Mouse (Mus musculus): ENCODE results near the gene Tiam1.

GRCm38 (mm10) chr16:90132816-90133215 is 10.8 kb downstream of the Tiam1 start:
- TF ChIP-seq GATA1 (IDR thresholded peaks at IDR 0.05; ENCODE audit: borderline replicate concordance, low read length), result no peak
- TF ChIP-seq FLI1 (IDR thresholded peaks at IDR 0.05; ENCODE audit: low read length), result no peak

All from megakaryocyte, embryonic 14.5 days (primary cell).